Mouse (Mus musculus): ENCODE measurements around the gene Gm6034. TPM values are rescaled to one million over a fixed set of nuclear protein-coding genes. Genes with fewer than 3 reads are reported as not detected.
"Not testable (repeated sequence)": the region's sequence is repeated elsewhere in the genome, so short reads cannot be mapped to it uniquely, and the experiment has no call there.

The Gm6034 gene
- total RNA-seq, 2 experiments from 2014 or later = not detected

DNA sequence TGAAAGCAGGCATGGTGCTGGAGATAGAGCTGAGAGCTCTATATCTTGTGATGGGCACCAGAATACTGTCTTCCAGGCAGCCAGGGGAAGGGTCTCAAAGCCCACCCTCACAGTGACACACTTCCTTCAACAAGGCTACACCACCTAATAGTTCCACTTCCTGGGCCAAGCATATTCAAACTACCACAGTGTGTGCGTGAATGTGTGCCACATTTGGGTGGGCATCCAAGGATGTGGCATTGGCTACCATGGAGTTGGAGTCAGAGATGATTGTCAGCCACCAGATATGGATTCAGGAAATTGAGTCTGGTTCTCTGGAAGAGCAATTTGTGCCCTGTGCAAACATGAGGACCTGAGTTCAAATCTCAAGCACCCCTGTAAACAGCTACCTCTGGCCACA lies 21.5 kb upstream of the Gm6034 start:
- intact Hi-C loops (cut with DNase I) = no loop called here
- no peak for DNase-seq

DNA sequence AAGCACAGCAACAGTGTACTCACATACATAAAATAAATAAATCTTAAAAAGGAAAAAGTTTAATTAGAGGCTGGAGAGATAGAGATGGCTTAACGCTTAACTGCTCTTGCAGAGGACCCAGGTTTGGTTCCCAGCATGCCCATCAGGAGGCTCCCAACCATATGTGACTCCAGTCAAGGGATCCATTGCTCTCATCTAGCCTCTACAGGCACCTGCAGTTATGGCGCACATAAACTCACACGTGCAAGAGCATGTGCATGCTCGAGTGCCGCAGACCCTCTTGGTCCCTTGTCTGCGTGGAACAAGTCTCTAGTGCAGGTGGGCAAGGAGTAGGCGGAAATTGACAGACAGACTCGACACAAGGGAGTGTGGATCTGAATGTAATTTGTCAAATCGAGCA lies 20.7 kb upstream of the Gm6034 start:
- intact Hi-C loops (cut with DNase I) = no loop called here
- DNase-seq = no peak

DNA sequence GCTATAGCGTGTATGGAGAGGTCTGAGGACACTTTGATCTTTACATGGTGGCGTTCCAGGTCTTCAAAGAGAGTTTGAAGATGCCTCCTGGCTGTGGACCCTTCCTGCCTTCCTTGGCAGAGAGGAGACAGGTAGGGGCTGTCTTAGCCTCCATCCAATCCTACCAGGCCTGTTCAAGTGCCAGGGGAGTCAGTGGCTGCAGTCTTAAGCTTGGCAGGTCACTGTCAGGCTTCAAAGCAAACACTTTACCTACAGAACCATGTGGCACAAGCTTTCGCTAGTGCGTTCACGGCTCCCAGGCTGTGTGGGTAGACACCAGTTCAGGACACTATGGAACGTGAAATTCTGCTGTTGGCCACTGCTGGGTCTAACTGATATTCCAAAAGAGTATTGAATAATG lies 19.8 kb upstream of the Gm6034 start:
- DNase-seq = no peak
- intact Hi-C loops (cut with DNase I) = no loop called here

DNA sequence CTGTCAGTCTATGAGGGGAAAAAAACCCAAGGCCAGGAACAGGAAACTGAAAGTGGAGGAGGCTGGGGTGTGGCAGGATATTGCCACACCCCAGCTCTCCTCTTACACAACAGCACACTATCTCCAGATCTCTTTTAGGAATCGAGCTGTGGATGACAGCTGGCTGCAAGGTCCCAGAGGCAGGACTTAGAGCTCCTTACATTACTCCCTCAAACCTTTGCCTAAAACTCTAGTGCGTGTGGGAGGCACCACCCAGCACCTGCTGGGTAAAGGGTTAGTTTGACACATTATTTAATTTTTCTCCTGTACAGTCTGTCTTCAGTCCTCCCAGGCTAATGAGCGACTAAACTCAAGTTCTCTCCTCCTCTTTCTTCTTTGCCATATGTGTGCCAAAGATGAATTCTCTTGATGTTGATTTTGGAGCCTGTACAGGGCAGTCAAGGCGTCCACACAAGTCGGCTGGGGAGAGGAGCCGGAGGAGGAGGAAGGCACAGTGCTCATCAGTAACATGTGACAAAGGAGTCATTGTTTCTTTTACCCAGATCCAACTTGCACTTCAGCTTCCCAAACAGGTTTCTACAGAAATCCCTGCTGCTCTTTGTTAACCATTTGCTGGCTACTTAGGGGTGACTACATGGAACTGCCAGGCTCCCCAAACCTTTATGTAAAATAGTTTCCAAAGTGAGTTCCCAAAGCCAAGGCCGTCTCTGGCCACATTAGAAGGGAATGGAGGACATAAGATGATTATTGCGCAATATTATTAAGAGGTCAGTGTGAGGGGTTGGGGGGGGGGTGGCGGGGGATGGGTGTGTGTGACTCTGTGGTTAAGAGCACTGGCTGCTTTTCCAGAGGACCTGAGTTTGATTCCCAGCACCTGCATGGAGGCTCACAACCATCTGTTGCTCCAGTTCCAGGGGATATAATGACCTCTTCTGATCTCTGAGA lies 18.8 kb upstream of the Gm6034 start:
- DNase-seq = peak in 1 of 2 experiments; percentile 23
- intact Hi-C loops (cut with DNase I) = no loop called here

DNA sequence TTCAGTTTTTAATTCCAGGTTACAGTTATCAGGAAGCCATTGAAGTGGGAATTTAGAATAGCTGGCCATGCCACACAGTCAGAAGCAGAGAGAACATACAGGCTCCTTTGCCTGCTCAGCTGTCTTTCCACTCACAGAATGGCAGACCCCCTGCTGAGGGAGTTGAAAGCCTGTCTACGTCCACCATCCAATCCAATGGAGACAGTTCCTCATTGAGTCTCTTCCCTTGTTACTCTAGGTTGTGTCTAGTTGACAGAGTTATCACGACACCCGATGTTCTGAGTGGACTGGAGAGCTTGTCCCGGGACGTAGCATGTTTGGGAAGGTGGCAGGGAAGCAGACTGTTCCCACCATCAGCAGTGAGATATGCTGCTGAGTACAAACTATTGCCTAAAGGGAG lies 17.6 kb upstream of the Gm6034 start:
- intact Hi-C loops (cut with DNase I) = no loop called here
- no peak for DNase-seq

DNA sequence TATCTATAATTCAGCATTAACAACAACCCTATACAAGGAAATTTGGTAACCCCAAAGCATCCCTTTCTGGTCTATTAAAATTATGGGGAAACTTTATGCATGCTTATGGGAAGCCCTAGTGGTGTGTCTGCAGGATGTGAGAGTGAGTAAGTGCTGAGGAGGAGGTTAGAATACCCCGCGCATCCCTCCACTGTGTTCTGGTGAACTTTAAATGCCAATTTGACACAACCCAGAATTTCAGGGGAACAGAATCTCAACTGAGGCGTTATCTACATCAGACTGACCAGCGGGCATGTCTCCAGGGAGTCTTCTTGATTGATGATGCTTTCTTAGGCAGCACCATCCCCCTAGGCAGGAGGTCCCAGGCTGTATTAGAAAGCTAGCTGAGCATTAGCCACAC lies 16.9 kb upstream of the Gm6034 start:
- DNase-seq = no peak
- intact Hi-C loops (cut with DNase I) = no loop called here

DNA sequence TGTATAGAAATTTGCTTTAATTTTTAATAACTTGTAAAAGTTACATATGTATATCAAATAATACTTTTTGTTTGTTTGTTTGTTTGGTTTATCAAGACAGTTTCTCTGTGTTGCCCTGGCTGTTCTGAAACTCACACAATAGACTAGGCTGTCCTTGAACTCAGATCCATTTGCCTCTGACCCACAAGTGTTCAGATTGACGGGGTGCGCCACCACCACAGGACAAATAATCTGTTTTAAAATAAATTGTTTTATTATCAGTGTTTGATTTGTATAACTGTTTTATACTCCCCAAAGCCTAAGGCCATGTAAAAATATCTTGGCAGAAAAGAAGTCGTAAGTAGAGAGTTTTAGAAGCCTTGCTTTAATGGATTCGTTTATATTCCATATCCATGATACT lies 15.1 kb upstream of the Gm6034 start:
- intact Hi-C loops (cut with DNase I) = no loop called here
- DNase-seq = no peak

DNA sequence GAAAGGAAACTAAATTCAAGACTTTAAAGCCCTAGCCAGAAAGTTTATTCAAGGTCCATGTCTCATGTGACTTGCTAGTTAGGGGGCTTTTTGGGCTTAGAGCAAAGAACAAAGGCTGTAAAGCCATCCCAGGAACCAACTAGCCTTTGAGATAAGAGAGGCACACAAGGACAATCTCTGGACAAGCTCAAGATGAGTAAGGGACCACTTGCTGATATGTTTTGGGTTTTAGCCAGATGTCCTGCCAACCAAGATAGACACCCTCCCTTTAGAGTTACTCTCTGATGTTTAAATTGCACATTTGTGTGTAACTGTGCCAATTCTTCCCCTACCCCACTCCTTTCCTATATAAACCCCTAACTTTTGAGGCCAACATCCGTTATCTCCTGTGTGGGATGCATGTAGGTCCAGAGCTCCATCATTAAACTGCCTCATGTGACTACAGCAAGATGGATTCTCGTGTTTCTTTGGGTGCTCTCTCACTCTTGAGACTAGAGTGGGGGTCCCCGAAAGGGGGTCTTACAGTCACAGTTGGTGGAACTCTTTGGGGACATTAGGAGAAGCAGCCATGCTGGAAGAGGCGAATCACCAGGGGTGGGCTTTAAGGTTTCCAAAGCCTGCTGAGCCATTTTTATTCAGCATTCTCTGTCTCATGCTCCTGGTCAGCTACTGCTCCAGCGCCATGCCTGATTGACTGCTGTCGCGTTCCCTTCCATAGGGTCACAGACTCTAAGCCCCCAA lies 13.7 kb upstream of the Gm6034 start:
- no peak for DNase-seq
- intact Hi-C loops (cut with DNase I) = no loop called here

DNA sequence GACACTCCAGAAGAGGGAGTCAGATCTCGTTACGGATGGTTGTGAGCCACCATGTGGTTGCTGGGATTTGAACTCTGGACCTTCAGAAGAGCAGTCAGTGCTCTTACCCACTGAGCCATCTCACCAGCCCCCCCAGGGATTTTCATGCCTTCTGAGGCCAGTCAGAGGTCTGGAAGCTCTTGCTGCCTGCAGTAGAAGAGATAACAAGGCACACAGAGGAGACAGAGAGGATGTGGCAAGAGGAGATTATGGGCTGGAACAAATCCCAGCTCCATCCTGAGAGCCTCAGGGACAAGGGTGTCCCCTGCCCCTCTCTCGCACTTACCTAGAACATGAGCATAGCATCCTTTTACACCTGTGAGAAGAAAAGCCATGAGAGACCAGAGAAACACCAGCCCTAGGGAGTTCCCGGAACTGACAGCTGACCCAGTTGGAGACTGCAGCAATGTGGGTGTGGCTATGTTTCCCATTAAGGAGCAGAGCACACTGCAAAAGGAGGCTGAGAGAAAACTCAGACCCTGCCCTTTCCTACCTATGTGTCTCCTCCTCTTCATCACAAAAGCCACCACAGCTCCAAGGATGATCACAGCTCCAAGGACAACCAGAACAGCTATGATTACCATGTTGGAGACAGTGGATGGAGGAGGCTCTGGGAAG lies 12.6 kb upstream of the Gm6034 start:
- DNase-seq = not testable (repeated sequence)

DNA sequence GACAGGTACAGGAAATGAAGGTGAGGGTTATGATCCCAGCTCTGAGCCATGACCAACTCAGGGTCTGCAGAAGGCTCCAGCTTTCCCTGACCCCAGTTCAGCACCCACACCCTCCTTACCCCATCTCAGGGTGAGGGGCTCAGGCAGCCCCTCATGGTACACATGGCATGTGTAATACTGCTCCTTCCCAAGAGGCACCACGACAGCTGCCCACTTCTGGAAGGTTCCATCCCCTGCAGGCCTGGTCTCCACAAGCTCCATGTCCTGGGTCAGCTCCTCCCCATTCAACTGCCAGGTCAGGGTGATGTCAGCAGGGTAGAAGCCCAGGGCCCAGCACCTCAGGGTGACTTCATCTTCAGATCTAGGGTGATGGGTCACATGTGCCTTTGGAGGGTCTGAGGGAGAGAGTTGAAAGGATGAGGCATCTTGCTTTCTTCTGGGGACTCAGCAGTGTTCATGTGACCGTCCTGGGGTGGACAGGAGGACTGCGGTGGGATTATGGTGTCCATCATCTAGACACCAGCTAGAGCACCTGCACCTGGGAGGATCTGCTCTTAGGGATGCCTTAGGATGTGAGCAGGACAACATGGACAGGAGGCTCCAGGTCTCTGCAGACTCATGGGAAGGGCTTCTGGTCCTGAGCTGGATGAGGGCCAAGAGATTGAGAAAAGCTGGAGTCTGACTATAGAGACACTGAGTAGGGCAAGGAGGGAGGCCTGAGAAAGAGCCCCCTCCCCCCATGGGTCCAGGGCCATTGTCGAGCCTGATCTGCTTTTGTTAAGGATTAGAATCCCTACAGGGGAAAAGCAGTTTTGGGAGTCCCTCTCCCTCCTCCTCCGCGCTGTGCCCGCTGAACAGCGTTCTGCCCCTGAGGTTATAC lies 11.8 kb upstream of the Gm6034 start:
- intact Hi-C loops (cut with DNase I); DNase-seq: not testable (repeated sequence)

More for the DNA sequence above, 12.6 kb upstream of the Gm6034 start:
- intact Hi-C loops (cut with DNase I) = not testable (repeated sequence)

DNA sequence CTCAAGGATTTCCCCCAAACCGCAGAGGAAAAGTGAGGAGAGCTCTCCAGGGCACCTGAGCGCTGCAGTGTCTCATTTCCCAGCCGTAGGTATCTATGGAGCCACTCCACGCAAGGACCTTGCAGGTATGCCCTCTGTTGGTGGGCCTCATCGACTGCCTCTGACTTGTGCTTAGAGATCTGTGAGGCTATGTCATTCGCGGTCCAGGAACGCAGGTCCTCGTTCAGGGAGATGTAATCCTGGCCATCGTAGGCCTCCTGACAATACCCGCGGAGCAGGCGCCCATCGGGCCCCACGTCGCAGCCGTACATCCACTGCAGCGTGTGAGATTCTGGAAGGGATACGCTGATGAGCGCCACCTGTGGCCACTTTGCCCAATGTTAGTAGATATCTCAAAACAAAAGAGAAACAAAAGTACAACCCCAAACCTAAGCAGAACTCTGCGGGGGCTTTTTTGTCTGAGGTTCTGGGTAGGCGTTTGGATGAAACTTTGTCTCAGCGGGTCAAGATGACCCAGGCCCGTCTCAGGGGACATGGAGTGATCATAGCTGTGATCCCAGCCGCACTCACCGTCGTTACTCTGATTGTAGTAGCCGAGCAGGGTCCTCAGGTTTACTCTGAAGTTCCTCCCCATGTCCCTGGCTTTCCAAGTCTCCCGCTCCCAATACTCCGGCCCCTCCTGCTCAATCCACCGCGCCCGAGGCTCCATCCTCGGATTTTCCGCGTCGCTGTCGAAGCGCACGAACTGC lies 11.0 kb upstream of the Gm6034 start:
- DNase-seq = peak; percentile 43 to 45
- intact Hi-C loops (cut with DNase I) = not testable (repeated sequence)

DNA sequence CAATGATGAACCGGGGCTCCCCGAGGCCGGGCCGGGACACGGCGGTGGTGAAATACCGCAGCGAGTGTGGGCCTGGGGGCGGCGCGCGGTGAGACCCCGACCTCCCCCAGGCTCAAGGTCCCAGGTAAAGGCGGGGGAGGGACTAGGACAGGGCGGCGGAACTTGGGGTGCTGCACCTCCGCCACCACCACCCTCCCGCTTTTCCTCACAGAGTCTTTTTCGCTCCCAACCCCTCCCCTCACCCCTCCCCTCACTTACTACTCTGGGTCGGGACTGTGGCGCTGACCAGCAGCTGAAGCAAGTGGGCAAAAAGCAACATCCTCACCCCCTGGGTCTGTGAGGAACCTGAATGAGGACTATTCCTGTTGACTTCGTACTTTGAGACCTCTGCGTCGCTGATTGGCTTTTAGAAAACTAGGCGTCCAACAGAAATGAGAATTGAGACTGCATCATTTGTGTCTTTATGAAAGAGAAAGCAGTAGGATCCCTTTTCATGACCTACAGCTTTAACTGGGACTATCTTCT lies 10.3 kb upstream of the Gm6034 start, which contains the start of gene H2-T23:
TSS of gene H2-T23 (minus strand) at position 505 of the 525 bp plus-strand sequence.
- peak; percentile 48 for DNase-seq
- intact Hi-C loops (cut with DNase I) = not testable (repeated sequence)

DNA sequence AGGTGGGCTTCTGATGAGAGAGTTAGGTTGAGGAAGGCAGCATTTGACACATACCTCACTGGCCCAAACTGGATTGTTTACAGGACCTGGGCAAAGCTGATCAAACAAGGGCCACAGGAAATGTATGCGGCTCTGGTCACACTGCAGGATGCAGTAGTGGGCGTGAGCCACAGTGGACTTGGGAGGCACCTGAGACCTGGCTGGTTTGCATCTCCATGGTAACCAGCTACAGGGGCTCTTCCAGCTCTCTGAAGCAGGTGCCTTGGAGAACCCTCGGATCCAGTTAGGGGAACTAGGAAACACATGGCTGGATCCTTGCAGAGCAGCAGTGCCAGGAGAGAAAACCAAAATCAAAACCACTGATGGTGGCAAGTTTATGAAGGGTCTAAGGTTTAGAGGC lies 8.2 kb upstream of the Gm6034 start:
- DNase-seq; intact Hi-C loops (cut with DNase I): not testable (repeated sequence)

DNA sequence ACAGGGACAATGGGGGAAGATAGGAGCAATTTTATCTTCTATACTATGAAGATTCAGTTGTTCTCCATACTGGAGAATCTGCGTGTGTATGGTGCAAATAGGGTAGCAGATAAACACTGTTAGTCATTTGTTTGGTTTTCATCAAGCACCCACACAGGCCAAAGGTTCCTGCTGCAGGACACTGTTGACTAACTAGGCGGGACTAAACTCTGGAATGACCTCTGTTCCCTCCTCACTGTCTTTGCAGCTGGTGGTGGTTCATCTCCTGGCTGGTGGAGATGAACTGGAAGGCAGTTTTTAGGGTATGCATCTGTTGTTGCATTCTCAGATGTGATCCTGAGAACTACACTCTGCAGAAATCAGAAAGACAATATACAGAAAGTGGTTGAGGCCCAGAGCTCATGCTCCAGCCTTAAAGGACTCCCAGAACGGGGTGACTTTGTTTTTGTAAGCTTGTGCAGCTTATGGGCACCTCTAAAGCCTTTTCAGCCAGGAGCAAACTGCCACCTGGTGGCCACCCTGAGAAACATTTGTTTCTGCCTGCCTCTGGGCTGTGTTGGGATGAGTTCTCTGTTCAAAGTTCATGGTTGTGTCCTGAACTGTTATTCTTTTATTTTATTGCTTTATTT lies 7.6 kb upstream of the Gm6034 start:
- intact Hi-C loops (cut with DNase I) = loop anchor here (1.0 kb wide), 1 partner anchor 38 kb away; no protein-coding TSS in a partner anchor

DNA sequence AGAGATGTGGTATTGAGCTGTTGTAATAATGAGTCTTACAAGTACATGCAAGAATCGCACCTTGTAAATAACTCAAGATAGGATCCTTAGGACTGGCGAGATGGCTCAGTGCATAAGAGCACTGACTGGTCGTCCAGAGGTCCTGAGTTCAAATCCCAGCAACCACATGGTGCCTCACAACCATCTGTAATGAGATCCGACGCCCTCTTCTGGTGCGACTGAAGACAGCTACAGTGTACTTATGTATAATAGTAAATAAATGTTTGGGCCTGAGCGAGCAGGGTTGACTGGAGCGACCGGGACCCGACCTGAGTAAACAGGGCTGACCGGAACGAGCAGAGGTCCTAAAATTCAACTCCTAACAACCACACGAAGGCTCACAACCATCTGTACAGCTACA lies 6.6 kb upstream of the Gm6034 start:
- DNase-seq; intact Hi-C loops (cut with DNase I): not testable (repeated sequence)

More for the DNA sequence above, 7.6 kb upstream of the Gm6034 start:
- peak; percentile 58 to 75 for DNase-seq

DNA sequence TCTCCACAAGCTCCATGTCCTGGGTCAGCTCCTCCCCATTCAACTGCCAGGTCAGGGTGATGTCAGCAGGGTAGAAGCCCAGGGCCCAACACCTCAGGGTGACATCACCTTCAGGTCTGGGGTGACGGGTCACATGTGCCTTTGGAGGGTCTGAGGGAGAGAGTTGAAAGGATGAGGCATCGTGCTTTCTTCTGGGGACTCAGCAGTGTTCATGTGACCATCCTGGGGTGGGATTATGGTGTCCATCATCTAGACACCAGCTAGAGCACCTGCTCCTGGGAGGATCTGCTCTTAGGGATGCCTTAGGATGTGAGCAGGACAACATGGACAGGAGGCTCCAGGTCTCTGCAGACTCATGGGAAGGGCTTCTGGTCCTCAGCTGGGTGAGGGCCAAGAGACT lies 2.2 kb upstream of the Gm6034 start:
- intact Hi-C loops (cut with DNase I); DNase-seq: not testable (repeated sequence)

DNA sequence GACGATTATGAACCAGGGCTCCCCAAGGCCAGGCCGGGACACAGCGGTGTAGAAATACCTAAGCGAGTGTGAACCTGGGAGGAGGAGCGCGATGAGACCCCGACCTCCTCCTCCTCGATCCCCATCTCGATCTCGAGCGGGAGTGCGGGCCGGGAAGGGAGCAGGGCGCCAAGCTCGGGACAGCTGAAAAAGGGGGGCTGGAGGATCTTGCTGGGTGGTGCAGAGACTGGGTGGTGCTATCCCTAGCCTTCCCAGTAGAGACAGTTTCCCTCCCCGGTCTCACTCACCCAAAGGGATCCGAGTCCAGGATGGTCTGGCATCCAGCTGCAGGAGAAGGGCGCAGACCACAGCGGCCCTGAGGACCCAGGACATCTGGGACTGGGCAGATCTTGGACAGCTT lies 706 bp upstream of the Gm6034 start:
- DNase-seq = peak; percentile 22 to 25
- intact Hi-C loops (cut with DNase I) = not testable (repeated sequence)

DNA sequence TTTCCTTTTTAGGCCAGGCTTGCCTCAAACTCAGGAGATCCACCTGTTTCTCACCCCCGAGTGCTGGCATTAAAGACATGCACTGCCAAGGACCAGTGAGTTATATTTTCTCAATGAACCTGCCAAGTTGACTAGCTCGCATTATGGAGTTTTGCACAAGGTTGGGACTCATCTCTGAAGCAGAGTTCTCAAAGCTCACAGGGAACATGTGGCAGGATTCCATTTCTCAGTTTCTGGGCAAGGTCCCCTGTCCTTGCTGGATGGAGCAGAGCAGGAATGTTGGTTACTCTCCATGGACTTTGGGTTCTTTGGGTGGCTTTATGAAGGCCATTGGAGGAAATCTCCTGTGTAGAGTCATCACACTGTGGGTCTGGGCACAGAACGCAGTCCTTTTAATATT lies 525 bp downstream of the Gm6034 start:
- intact Hi-C loops (cut with DNase I) = no loop called here
- no peak for DNase-seq

Data from heart, postnatal 14 days (tissue).